Mouse (Mus musculus) forebrain, postnatal 0 days (tissue): ENCODE data around the gene Sctr. TPM values are rescaled to one million over a fixed set of nuclear protein-coding genes. Genes with fewer than 3 reads are reported as not detected.
"Not testable (repeated sequence)": the region's sequence is repeated elsewhere in the genome, so short reads cannot be mapped to it uniquely, and the experiment has no call there.

ENCODE experiments used
- ATAC-seq: fragments of 200-750 bp; cut with Nextera tagmentation; 2 replicates; pipeline ENCODE4 v1.8.0; 2017; ENCODE audit warnings: mild to moderate bottlenecking, moderate library complexity
- DNase-seq: peaks from one replicate; pipeline ENCODE4 v3.0.0-alpha.2; 2015
- H3K27ac ChIP-seq: fragments of 300-500 bp; sonication (generic); 2 replicates; pipeline ENCODE4 v1.5.1; 2014; ENCODE audit warnings: low read depth, mild to moderate bottlenecking, antibody characterized with exemption, low read length, moderate library complexity, mixed read lengths
- H3K27me3 ChIP-seq: fragments of 300-500 bp; sonication (generic); 2 replicates; pipeline ENCODE4 v1.6.1; 2014; ENCODE audit warnings: mild to moderate bottlenecking, low read length, mixed read lengths; ENCODE audit not compliant: insufficient read depth
- H3K36me3 ChIP-seq: fragments of 300-500 bp; sonication (generic); 2 replicates; pipeline ENCODE4 v1.6.1; 2014; ENCODE audit warnings: mild to moderate bottlenecking, moderate library complexity; ENCODE audit not compliant: insufficient read depth
- H3K4me1 ChIP-seq: fragments of 300-500 bp; sonication (generic); 2 replicates; pipeline ENCODE4 v1.6.1; 2014; ENCODE audit warnings: antibody characterized with exemption; ENCODE audit not compliant: insufficient read depth
- H3K4me2 ChIP-seq: fragments of 300-500 bp; sonication (generic); 2 replicates; pipeline ENCODE4 v1.6.1; 2014; ENCODE audit warnings: low read depth, mild to moderate bottlenecking, moderate library complexity
- H3K4me3 ChIP-seq: fragments of 300-500 bp; sonication (generic); 2 replicates; pipeline ENCODE4 v1.5.1; 2014; ENCODE audit warnings: low read depth, low read length, mixed read lengths
- H3K9ac ChIP-seq: fragments of 300-500 bp; sonication (generic); 2 replicates; pipeline ENCODE4 v1.6.1; 2014; ENCODE audit warnings: mild to moderate bottlenecking
- H3K9me3 ChIP-seq: fragments of 300-500 bp; sonication (generic); 2 replicates; pipeline ENCODE4 v1.6.1; 2016; ENCODE audit warnings: low read length
- CTCF ChIP-seq: sonication (generic); IDR thresholded peaks from 2 replicates; pipeline ENCODE4 v1.5.1; 2016; ENCODE audit warnings: antibody characterized with exemption, control low read depth, low read depth
- WGBS: fragments of 180-500 bp; shearing (Covaris S2); extraction: QIAGEN DNeasy Blood & Tissue Kit; methylation state at CpG from one replicate; pipeline ENCODE4 v1.1.7; 2014; 5-methylcytosine and 5-hydroxymethylcytosine counted together
- polyA plus RNA-seq: library from polyadenylated mRNA; unstranded; fragments of >200 nt; fragmentation: Nextera tagmentation; extraction: Ambion mirVana; gene quantifications from 2 replicates; pipeline ENCODE4 v1.2.1, GENCODE M21; 2015
- total RNA-seq: library from RNA; depleted of rRNA; stranded (reverse); fragments of >200 nt; gene quantifications from 2 replicates; pipeline ENCODE4 v1.2.3, GENCODE M21; 2014

Gene Sctr
- total and polyA plus RNA-seq, 2 experiments from 2014 or later = 1.1 TPM

GRCm38 (mm10) chr1:120090880-120091570 is 84.3 kb downstream of the Sctr start:
- Histone ChIP-seq H3K4me2 (no peak overlapping the region), H3K4me1 (no peaks in the 10 kb centered on the region), H3K4me3 (no peak overlapping the region), H3K27me3 (no peaks in the 10 kb centered on the region), H3K27ac (no peak overlapping the region), H3K9me3 (no peaks in the 10 kb centered on the region), H3K36me3 (no peaks in the 10 kb centered on the region), H3K9ac (no peak overlapping the region)
- 88% methylated on average over 8 of the region's 8 CpGs for WGBS
- DNase-seq (no peak), ATAC-seq (no peak)
- TF ChIP-seq CTCF = no peak

GRCm38 (mm10) chr1:120093482-120094134 is 86.9 kb downstream of the Sctr start:
- not testable (repeated sequence) for H3K36me3 ChIP-seq, H3K9ac ChIP-seq, H3K9me3 ChIP-seq, H3K4me2 ChIP-seq, H3K4me1 ChIP-seq, H3K27me3 ChIP-seq, H3K27ac ChIP-seq, H3K4me3 ChIP-seq
- WGBS = 54% methylated on average over 11 of the region's 14 CpGs
- peak; percentile 81 for TF ChIP-seq CTCF
- peak; percentile 79 for DNase-seq
- ATAC-seq = peak; percentile 68; the same call in 1 of the 2 replicates

- ATAC-seq = no peak
- 64% methylated on average over 3 of the region's 3 CpGs for WGBS
- no peak overlapping the region for H3K4me2 ChIP-seq
These were observed 88.2 kb downstream of the Sctr start for GRCm38 (mm10) chr1:120094920-120095319.

GRCm38 (mm10) chr1:120098327-120098726 is 91.6 kb downstream of the Sctr start:
- peak; percentile 69 for TF ChIP-seq CTCF
- Histone ChIP-seq H3K4me2 (no peak overlapping the region), H3K27me3 (no peaks in the 10 kb centered on the region), H3K27ac (no peak overlapping the region), H3K36me3 (no peaks in the 10 kb centered on the region), H3K4me3 (no peak overlapping the region), H3K4me1 (no peaks in the 10 kb centered on the region), H3K9ac (no peak overlapping the region), H3K9me3 (no peaks in the 10 kb centered on the region)
- ATAC-seq (no peak), DNase-seq (peak; percentile 65)
- 12% methylated on average over 7 of the region's 7 CpGs for WGBS

More at GRCm38 (mm10) chr1:120094920-120095319, 88.2 kb downstream of the Sctr start:
- DNase-seq = no peak
- no peaks in the 10 kb centered on the region for H3K36me3 ChIP-seq
- H3K9ac ChIP-seq = no peak overlapping the region
- no peaks in the 10 kb centered on the region for H3K4me1 ChIP-seq
- no peaks in the 10 kb centered on the region for H3K27me3 ChIP-seq
- H3K4me3 ChIP-seq = no peak overlapping the region
- H3K27ac ChIP-seq = no peak overlapping the region
- TF ChIP-seq CTCF = no peak
- H3K9me3 ChIP-seq = no peaks in the 10 kb centered on the region

- WGBS = 67% methylated on average over 6 of the region's 6 CpGs
- Histone ChIP-seq H3K4me2 (no peak overlapping the region), H3K4me1 (no peaks in the 10 kb centered on the region), H3K4me3 (no peak overlapping the region), H3K9me3 (no peaks in the 10 kb centered on the region), H3K27ac (no peak overlapping the region), H3K27me3 (no peaks in the 10 kb centered on the region), H3K9ac (no peak overlapping the region), H3K36me3 (no peaks in the 10 kb centered on the region)
- no peak for DNase-seq
- no peak for TF ChIP-seq CTCF
- ATAC-seq = 0 out of 2 replicates have a peak, but pooled peaks have one; percentile 18
These were observed 92.8 kb downstream of the Sctr start for GRCm38 (mm10) chr1:120099483-120099882.

- H3K27me3 ChIP-seq = no peaks in the 10 kb centered on the region
- ATAC-seq (no peak), DNase-seq (no peak)
- no peaks in the 10 kb centered on the region for H3K36me3 ChIP-seq
- no peaks in the 10 kb centered on the region for H3K4me1 ChIP-seq
- H3K4me2 ChIP-seq = no peak overlapping the region
- TF ChIP-seq CTCF = no peak
- no peak overlapping the region for H3K27ac ChIP-seq
- H3K9ac ChIP-seq = no peak overlapping the region
- H3K9me3 ChIP-seq = no peaks in the 10 kb centered on the region
- WGBS = 77% methylated on average over 8 of the region's 8 CpGs
- no peak overlapping the region for H3K4me3 ChIP-seq
These were observed 93.9 kb downstream of the Sctr start for GRCm38 (mm10) chr1:120100456-120101226.

- no peaks in the 10 kb centered on the region for H3K4me1 ChIP-seq
- ATAC-seq (no peak), DNase-seq (no peak)
- no peaks in the 10 kb centered on the region for H3K9me3 ChIP-seq
- H3K27me3 ChIP-seq = no peaks in the 10 kb centered on the region
- WGBS = 88% methylated on average over 3 of the region's 3 CpGs
- no peak overlapping the region for H3K27ac ChIP-seq
- no peak overlapping the region for H3K4me3 ChIP-seq
- H3K9ac ChIP-seq = no peak overlapping the region
- TF ChIP-seq CTCF = no peak
- no peak overlapping the region for H3K4me2 ChIP-seq
- H3K36me3 ChIP-seq = no peaks in the 10 kb centered on the region
These were observed 94.5 kb downstream of the Sctr start for GRCm38 (mm10) chr1:120101227-120101609.
